Mouse (Mus musculus) 3T3-L1 (cell line): ENCODE results near the gene Tcf3.

Experiments used
- DNase-seq: peaks from one replicate; pipeline ENCODE4 v3.0.0-alpha.2; 2015; ENCODE audit warnings: low read depth, low spot score

The Tcf3 gene

DNA sequence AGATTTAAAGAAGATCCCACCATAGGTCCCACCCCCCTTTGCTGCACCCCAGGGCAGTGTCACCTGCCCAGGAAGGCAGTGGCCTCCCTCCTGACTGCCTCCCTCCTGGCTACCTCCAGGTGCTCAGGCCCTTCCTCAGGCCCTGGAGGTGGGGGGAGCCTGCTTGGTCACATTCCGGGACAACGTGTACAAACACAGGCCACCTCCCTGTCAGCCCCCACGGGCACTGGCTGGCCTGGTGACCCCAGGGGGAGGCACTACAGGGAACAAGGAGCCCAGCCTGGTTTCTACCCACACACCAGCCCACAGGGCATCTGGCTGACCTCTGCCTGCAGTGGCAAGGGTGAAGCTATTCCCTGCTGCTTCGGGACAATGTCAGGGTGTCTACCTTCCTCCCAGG, 4.5 kb upstream of the Tcf3 start:
- DNase-seq = no peak

- peak; percentile 38 for DNase-seq
Observed at GRCm38 (mm10) chr10:80436276-80436675, 2.8 kb upstream of the Tcf3 start.

GRCm38 (mm10) chr10:80435764-80436163, 2.3 kb upstream of the Tcf3 start:
- peak; percentile 83 for DNase-seq

DNA sequence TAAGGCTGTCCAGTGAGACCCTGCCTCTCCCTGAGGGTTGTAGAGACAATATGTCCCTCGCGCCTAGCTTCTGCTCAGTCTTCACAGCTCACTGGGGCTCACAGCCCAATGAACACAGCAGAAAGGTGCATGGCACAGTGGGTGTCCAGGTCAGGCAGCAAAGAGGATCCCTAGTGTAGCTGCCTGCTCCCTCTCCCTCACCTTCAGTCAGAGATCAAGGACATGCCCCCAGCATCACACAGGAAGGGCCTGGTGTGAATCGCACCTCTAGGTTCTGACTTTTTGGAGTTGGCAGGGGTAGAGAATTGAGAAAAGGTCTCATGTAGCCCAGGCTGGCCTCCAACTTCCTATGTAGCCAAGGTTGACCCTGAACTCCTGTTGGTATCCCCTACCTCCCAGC, 1.4 kb upstream of the Tcf3 start:
- no peak for DNase-seq

DNA sequence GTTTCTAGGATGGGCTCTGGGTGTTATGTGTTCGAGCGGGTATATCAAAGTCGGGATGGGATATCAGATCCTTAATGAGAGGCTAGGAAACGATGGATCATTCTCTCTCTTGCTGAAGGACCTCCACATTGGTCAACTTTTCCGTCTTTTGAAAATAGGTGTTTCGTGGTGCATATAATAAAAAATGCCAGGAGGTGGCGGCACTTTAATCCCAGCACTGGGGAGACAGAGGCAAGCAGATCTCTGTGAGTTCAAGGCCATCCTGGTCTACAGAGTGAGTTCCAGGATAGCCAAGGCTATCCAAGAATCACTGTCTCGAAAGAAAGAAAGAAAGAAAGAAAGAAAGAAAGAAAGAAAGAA, 766 bp upstream of the Tcf3 start:
- DNase-seq = no peak

DNA sequence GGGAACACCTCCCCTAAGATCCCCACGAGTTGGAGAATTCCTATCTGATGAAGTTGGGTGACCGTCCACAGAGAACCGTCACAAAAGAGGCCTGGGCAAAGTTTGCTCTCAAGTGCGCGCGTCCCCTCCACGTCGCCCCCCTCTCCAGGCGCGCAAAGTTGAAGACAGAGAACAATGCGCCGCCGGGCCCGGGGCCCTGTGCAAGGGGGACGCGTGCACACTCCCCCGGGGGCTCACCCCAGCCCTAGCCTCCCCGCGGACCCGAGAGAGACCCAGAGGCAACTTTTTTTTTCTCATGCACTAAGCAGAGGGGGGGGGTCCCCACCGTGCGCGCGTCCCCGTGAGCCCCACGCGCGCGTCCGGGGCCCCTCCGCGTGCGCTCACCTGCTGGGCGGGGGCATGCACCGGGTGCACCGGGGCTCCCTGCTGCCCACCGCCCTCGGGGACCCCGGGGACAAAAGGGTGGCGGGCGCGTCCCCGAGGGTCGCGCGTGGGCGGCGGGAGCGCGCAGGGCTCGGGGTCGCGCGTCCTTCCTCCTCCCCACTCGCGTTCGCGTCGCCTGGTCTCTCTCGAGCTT, 423 bp downstream of the Tcf3 start:
- DNase-seq = no peak

GRCm38 (mm10) chr10:80432387-80432785, 1.1 kb downstream of the Tcf3 start:
- no peak for DNase-seq

GRCm38 (mm10) chr10:80431570-80432386, 1.7 kb downstream of the Tcf3 start:
- DNase-seq = no peak

GRCm38 (mm10) chr10:80430375-80430980, 3.0 kb downstream of the Tcf3 start:
- no peak for DNase-seq

DNA sequence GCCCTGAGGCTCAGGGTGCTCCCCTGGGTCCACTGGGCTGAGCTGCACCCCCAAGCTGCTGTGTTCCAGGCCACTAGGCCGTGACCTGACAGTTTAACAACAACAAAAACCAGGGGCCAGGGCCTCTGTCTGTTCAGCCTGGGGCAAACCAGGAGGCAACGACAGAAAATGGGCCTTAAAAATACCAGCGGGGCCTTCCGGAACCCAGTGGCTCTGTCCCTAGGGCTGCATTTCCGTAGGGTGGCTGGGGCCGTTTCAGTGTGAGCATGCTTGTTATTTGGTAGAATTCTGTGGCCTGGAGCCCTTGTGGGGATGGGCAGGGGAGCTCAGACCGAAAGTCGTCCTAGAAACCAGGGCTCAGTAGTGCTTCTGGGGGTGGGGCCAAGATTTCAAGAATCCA, 3.6 kb downstream of the Tcf3 start:
- no peak for DNase-seq

- no peak for DNase-seq
Observed at GRCm38 (mm10) chr10:80425041-80425440, 8.4 kb downstream of the Tcf3 start.

DNA sequence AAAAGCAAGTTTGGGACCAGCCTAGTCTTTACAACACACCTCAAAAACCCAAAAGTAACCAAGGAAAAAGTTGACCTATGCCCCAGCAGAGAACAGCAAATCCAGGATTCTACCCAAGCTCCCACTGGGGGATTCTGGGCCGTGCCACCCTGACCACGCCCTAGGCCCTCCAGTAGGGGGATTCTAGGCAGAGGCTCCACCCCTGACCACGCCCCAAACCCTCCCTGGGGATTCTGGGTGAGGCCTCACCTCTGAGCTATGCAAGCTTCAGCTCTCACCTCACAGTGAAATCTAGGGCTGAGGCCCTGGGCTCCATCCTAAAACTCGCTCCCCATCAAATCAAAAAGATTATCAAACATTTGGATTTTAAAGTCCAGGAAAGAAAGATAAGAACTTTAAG, 9.9 kb downstream of the Tcf3 start:
- DNase-seq = no peak

- DNase-seq = no peak
Observed at GRCm38 (mm10) chr10:80421651-80422472, 11.6 kb downstream of the Tcf3 start.

DNA sequence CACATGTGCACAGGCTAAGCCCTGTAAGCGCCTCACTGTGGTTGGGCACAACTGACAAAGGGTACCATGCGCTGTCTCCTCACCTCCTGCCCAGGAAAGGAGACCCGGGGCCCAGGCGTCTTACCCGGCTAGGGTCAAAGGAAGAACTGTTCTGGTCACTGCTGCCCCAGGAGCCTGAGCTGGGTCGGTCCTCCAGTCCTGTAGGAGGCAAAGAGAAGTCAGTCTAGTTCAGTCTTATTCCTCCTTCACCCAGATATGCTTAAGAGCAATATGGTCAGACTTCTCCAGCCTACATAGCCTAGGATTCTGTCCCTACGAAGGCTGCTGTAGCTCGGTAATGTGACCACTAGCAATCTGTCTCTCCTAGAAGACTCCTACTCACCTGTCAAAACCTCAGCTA, 12.2 kb downstream of the Tcf3 start:
- no peak for DNase-seq

DNA sequence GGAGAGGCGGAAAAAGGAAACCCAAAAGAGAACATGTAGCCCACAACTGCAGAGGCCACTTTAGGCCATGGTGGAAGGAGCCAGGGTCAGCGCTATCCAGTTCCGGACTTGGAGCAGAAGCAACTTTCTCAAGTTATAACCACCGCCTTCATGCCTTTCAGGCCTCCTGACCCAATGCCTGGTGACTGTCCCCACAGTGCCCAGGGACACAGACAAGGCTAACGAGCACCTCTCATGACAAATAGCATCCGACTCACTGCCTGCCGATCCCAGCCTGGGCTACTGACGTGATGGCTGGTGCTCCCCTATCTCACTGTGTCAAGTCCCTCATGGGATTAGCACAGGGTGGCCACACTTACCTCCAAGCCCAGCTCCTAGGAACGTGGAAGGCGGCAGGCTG, 12.7 kb downstream of the Tcf3 start:
- no peak for DNase-seq

DNA sequence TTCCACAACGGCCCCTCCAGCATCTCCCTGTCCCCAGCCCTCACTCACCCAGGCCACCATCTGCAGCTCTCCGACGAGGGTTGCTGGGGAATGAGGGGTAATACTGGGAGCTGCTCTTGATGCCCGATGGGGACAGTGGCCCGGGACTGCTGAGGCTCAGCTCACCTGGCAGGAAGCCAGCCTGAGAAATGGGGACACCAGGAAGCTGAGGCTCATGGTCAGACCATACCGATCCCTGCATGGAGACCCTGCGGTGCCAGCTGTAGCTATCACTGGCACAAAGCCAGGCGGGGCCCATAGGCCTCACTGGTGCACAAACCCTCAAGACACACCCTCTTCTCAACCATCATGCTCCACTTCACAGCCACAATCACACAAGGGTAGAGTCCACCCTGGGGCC, 14.0 kb downstream of the Tcf3 start:
- no peak for DNase-seq

- DNase-seq = peak; percentile 70
Observed at GRCm38 (mm10) chr10:80418311-80418710, 15.1 kb downstream of the Tcf3 start.

- DNase-seq = no peak
Observed at GRCm38 (mm10) chr10:80417841-80418240, 15.6 kb downstream of the Tcf3 start.

DNA sequence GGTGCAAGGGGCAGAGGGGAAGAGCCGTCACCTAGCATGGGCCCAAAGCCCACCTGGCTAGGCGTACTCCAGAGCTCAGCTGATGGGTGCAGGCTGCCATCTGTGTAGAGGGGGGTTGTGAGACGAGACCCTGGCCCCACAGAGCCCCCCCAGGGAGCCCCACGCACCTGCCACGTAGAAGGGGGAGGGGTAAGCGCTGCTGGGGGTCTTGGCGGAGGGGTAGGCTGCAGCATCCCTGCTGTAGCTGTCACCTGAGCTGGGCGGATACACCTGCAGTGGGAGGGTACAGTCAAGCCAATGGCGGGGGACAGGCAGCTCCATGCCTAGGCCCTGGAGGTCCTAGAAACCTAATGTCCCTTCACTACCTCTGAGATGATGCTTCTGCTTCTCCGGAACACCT, 16.1 kb downstream of the Tcf3 start:
- no peak for DNase-seq

- DNase-seq = no peak
Observed at GRCm38 (mm10) chr10:80415566-80415965, 17.9 kb downstream of the Tcf3 start.

- DNase-seq = no peak
Observed at GRCm38 (mm10) chr10:80412656-80413541, 20.5 kb downstream of the Tcf3 start.
